ENCODE assay signal across 8 mouse cellular contexts in the genomic region with DNA sequence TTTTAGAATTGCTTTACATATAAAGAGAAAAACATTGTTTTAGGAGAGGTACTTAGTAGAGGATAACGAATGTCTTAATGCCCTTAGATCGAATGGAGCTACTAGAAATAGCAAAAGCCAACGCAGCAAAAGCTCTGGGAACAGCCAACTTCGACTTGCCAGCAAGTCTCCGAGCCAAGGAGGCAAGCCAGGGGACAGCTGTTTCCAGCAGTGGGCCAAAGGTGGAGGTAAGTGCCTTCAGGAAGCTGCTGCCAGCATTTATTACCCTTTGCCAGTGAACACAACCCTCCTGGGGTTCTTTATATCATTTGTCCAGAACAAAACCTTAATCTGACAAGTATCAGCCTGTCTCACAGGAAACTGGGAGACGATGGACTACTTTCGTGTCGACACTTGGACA. TPM values are rescaled to one million over a fixed set of nuclear protein-coding genes. Genes with fewer than 3 reads are reported as not detected.
DNase-seq lines count a peak whose midpoint lies in the region; ATAC-seq and TF ChIP-seq lines count a peak whose summit lies in the region.

No protein-coding gene starts in this region.

- WGBS in forebrain, embryonic 10.5 days: 90% methylated on average over 8 of the region's 8 CpGs
- 64% methylated on average over 8 of the region's 8 CpGs for WGBS in hindbrain, postnatal 0 days
- WGBS in macrophage (ENCODE audit: missing documents): 13% methylated on average over 8 of the region's 8 CpGs

- peaks cover 34% of the 10 kb centered on the region for H3K4me1 ChIP-seq in forebrain, embryonic 10.5 days
- no peaks in the 10 kb centered on the region for H3K4me1 ChIP-seq in hindbrain, postnatal 0 days (ENCODE audit: insufficient read depth, low read length)

- ATAC-seq in hindbrain, postnatal 0 days: no peak

- no peak for DNase-seq in left cerebral cortex, adult 2 months (ENCODE audit: extremely low spot score in 1 of 2, low spot score in 2 of 2)
- no peak for DNase-seq in left cerebral cortex, postnatal 14 days (ENCODE audit: low spot score in 2 of 2)
- no peak for DNase-seq in forebrain, embryonic 10.5 days (ENCODE audit: extremely low spot score, low spot score)
- no peak for DNase-seq in hindbrain, postnatal 0 days (ENCODE audit: low spot score)
- no peak for DNase-seq in right cerebral cortex, postnatal 25 days
- DNase-seq in frontal cortex, adult 2 months (ENCODE audit: extremely low spot score in 1 of 2, low spot score in 1 of 2): no peak
- no peak for DNase-seq in Muller cell, postnatal 12 days (ENCODE audit: inconsistent ontology term)

- no peaks in the 10 kb centered on the region for H3K27me3 ChIP-seq in forebrain, embryonic 10.5 days (ENCODE audit: poor library complexity, severe bottlenecking)
- no peaks in the 10 kb centered on the region for H3K27me3 ChIP-seq in hindbrain, postnatal 0 days (ENCODE audit: insufficient read depth, low read length)

- 0 out of 2 replicates have a peak overlapping the region, but pooled peaks have one; percentile 10 for H3K9ac ChIP-seq in hindbrain, postnatal 0 days (replicated peaks; ENCODE audit: low read length)

- H3K79me2 ChIP-seq in macrophage (ENCODE audit: inconsistent target): peaks cover 57% of the 10 kb centered on the region

- intact Hi-C loops in left cerebral cortex, adult 2 months (cut with DNase I): no loop called here
- intact Hi-C loops in left cerebral cortex, postnatal 14 days (cut with DNase I): loop anchor here (10.0 kb wide), 1 partner anchor 950 kb away; a partner anchor contains a TSS

- no peak for TF ChIP-seq CTCF in left cerebral cortex, adult 2 months (IDR thresholded peaks at IDR 0.05)
- no peak for TF ChIP-seq CTCF in hindbrain, postnatal 0 days (IDR thresholded peaks at IDR 0.05; ENCODE audit: low read depth)

- H3K9me3 ChIP-seq in forebrain, embryonic 10.5 days: no peaks in the 10 kb centered on the region
- no peaks in the 10 kb centered on the region for H3K9me3 ChIP-seq in hindbrain, postnatal 0 days (ENCODE audit: low read length)

- H3K36me3 ChIP-seq in forebrain, embryonic 10.5 days (replicated peaks): peaks cover 47% of the 10 kb centered on the region
- H3K36me3 ChIP-seq in hindbrain, postnatal 0 days (ENCODE audit: insufficient read depth, low read length): peaks cover 32% of the 10 kb centered on the region
- H3K36me3 ChIP-seq in macrophage (ENCODE audit: inconsistent target): peaks cover 33% of the 10 kb centered on the region

- peak overlapping the region; percentile 100; the same call in 1 of the 2 replicates for H3K27ac ChIP-seq in left cerebral cortex, adult 2 months
- no peak overlapping the region for H3K27ac ChIP-seq in forebrain, embryonic 10.5 days
- H3K27ac ChIP-seq in hindbrain, postnatal 0 days: no peak overlapping the region
- H3K27ac ChIP-seq in macrophage: peak overlapping the region; percentile 96

- H3K4me3 ChIP-seq in left cerebral cortex, adult 2 months: peak overlapping the region; percentile 94
- peak overlapping the region; percentile 100 for H3K4me3 ChIP-seq in forebrain, embryonic 10.5 days
- peak overlapping the region; percentile 80 for H3K4me3 ChIP-seq in hindbrain, postnatal 0 days (ENCODE audit: low read length)
- peak overlapping the region; percentile 85 for H3K4me3 ChIP-seq in macrophage (ENCODE audit: inconsistent target)

- H3K4me2 ChIP-seq in hindbrain, postnatal 0 days (ENCODE audit: low read depth, low read length): peak overlapping the region; percentile 92

RNA-seq across cellular contexts. Expression of a gene that starts 1.8 kb away (rescaled TPM):
- total RNA-seq in left cerebral cortex, adult 2 months (2021): 100 to 1,000 TPM; 284 to 304 TPM
- total RNA-seq in left cerebral cortex, postnatal 14 days (2021): 100 to 1,000 TPM; 261 to 276 TPM
- 278 and 295 TPM in 2 replicates for polyA plus RNA-seq in forebrain, embryonic 10.5 days (2016; fragmentation: Nextera tagmentation; extraction: Ambion mirVana)
- total RNA-seq in hindbrain, postnatal 0 days (2014; rRNA removed): 70.0 and 112 TPM in 2 replicates
- polyA plus RNA-seq in hindbrain, postnatal 0 days (2015; fragmentation: Nextera tagmentation; extraction: Ambion mirVana): 256 and 295 TPM in 2 replicates
- total RNA-seq in macrophage (2018; cell fraction: chromatin; rRNA removed): 1,000 to 10,000 TPM; 1,324 to 5,431 (median 3,054) TPM
- total RNA-seq in macrophage (2018; cell fraction: cytosol; rRNA removed): 100 to 1,000 TPM in 20 of 26 experiments, 10 to 100 TPM in 6; 61.4 to 373 (median 140) TPM
- 1,000 to 10,000 TPM; 1,034 to 3,524 (median 2,239) TPM for total RNA-seq in macrophage (2018; cell fraction: nucleus; rRNA removed)
- polyA plus RNA-seq in macrophage (2018): 194 to 679 TPM (median 250 TPM) in 3 replicates
- 742 and 753 TPM in 2 replicates for polyA plus RNA-seq in frontal cortex, adult 2 months (2012; rRNA removed)

RNA-seq across cellular contexts. Expression of a gene that starts 5.5 kb away (rescaled TPM):
- total RNA-seq in left cerebral cortex, adult 2 months (2021): 10 to 100 TPM; 53.9 to 58.7 TPM
- total RNA-seq in left cerebral cortex, postnatal 14 days (2021): 10 to 100 TPM; 39.0 to 39.1 TPM
- 64.4 and 65.9 TPM in 2 replicates for polyA plus RNA-seq in forebrain, embryonic 10.5 days (2016; fragmentation: Nextera tagmentation; extraction: Ambion mirVana)
- total RNA-seq in hindbrain, postnatal 0 days (2014; rRNA removed): 19.2 and 35.0 TPM in 2 replicates
- 70.7 and 80.4 TPM in 2 replicates for polyA plus RNA-seq in hindbrain, postnatal 0 days (2015; fragmentation: Nextera tagmentation; extraction: Ambion mirVana)
- total RNA-seq in macrophage (2018; cell fraction: chromatin; rRNA removed): 100 to 1,000 TPM in 5 of 26 experiments, 10 to 100 TPM in 21; 38.8 to 170 (median 62.8) TPM
- 10 to 100 TPM; 59.8 to 95.0 (median 70.9) TPM for total RNA-seq in macrophage (2018; cell fraction: cytosol; rRNA removed)
- total RNA-seq in macrophage (2018; cell fraction: nucleus; rRNA removed): 100 to 1,000 TPM in 4 of 26 experiments, 10 to 100 TPM in 22; 36.1 to 155 (median 46.9) TPM
- 65.7 to 116 TPM (median 81.0 TPM) in 3 replicates for polyA plus RNA-seq in macrophage (2018)
- 80.3 and 94.7 TPM in 2 replicates for polyA plus RNA-seq in frontal cortex, adult 2 months (2012; rRNA removed)

RNA-seq across cellular contexts. Expression of a gene that starts 10.4 kb away (rescaled TPM):
- 100 to 1,000 TPM; 113 to 116 TPM for total RNA-seq in left cerebral cortex, adult 2 months (2021)
- 100 to 1,000 TPM; 125 to 129 TPM for total RNA-seq in left cerebral cortex, postnatal 14 days (2021)
- polyA plus RNA-seq in forebrain, embryonic 10.5 days (2016; fragmentation: Nextera tagmentation; extraction: Ambion mirVana): 107 and 112 TPM in 2 replicates
- 149 and 166 TPM in 2 replicates for total RNA-seq in hindbrain, postnatal 0 days (2014; rRNA removed)
- polyA plus RNA-seq in hindbrain, postnatal 0 days (2015; fragmentation: Nextera tagmentation; extraction: Ambion mirVana): 231 and 239 TPM in 2 replicates
- total RNA-seq in macrophage (2018; cell fraction: chromatin; rRNA removed): 10 to 100 TPM in 24 of 26 experiments, 1 to 10 TPM in 2; 6.3 to 68.8 (median 31.3) TPM
- 100 to 1,000 TPM; 294 to 457 (median 369) TPM for total RNA-seq in macrophage (2018; cell fraction: cytosol; rRNA removed)
- total RNA-seq in macrophage (2018; cell fraction: nucleus; rRNA removed): 100 to 1,000 TPM; 103 to 331 (median 212) TPM
- 279 to 472 TPM (median 312 TPM) in 3 replicates for polyA plus RNA-seq in macrophage (2018)
- polyA plus RNA-seq in frontal cortex, adult 2 months (2012; rRNA removed): 151 TPM in 2 replicates

Comparison
In these comparisons a context has a peak if more than half of its experiments do, and no peak if none do; other contexts are left out.
1. H3K27ac ChIP-seq: peak in left cerebral cortex, adult 2 months (single experiment) and macrophage (single experiment); none in forebrain, embryonic 10.5 days (single experiment) and hindbrain, postnatal 0 days (single experiment).
2. Peak in every context shown above with its lines, with median percentiles within 50 percentile points of each other: H3K4me3 ChIP-seq.